Mouse (Mus musculus) erythroid progenitor cell, adult 5-6 weeks (primary cell): ENCODE data around the gene Sv2b. TPM values are rescaled to one million over a fixed set of nuclear protein-coding genes. Genes with fewer than 3 reads are reported as not detected.
A peak's percentile ranks its signal among the peaks of the same experiment; 100 is the strongest.

Experiments
- ATAC-seq: replicated peaks from 2 replicates; pipeline ENCODE4 v1.8.0; 2016; ENCODE audit warnings: moderate number of reproducible peaks, mild to moderate bottlenecking, moderate TSS enrichment, inconsistent platforms; ENCODE audit not compliant: poor library complexity, low FRiP score, severe bottlenecking
- total RNA-seq, 2 experiments: library from RNA; stranded (forward) in 1 of 2; stranded (reverse) in 1 of 2; fragments of 150-400 nt in 1 of 2; fragments of 186-747, 209-891 nt in 1 of 2; gene quantifications; 2 replicates each; pipeline versions ENCODE4 v1.2.3 to v1.2.4; 2015 to 2017; ENCODE audit warnings: low replicate concordance in 2 of 2

The Sv2b gene
- total RNA-seq, 2 experiments from 2014 or later = not detected

- no peak for ATAC-seq
Observed at GRCm38 (mm10) chr7:75124067-75124466, 185.0 kb downstream of the Sv2b start.

GRCm38 (mm10) chr7:75118022-75118673, 190.9 kb downstream of the Sv2b start:
- no peak for ATAC-seq

GRCm38 (mm10) chr7:75110689-75111088, 198.4 kb downstream of the Sv2b start:
- 0 out of 2 replicates have a peak, but pooled peaks have one; percentile 34 for ATAC-seq

GRCm38 (mm10) chr7:75107441-75107840, 201.6 kb downstream of the Sv2b start:
- no peak for ATAC-seq

- no peak for ATAC-seq
Observed at GRCm38 (mm10) chr7:75103900-75104299, 205.2 kb downstream of the Sv2b start.

GRCm38 (mm10) chr7:75102536-75103332, 206.3 kb downstream of the Sv2b start:
- no peak for ATAC-seq

GRCm38 (mm10) chr7:75085473-75085872, 223.6 kb downstream of the Sv2b start:
- ATAC-seq = no peak

- ATAC-seq = no peak
Observed at GRCm38 (mm10) chr7:75080163-75080562, 228.9 kb downstream of the Sv2b start.

- ATAC-seq = no peak
Observed at GRCm38 (mm10) chr7:75077560-75078208, 231.4 kb downstream of the Sv2b start.

Other genes starting within 250 kb of the Sv2b start
- gene Akap13, start 146.3 kb upstream of the Sv2b start, total RNA-seq (2015; ENCODE audit: low replicate concordance) = 156 and 195 TPM in 2 replicates
- gene Akap13, start 146.3 kb upstream of the Sv2b start, total RNA-seq (2017; ENCODE audit: low replicate concordance) = 532 and 563 TPM in 2 replicates